Mouse (Mus musculus) ES-CJ7 (cell line): ENCODE measurements at regions not wholly inside any gene's neighbourhood (a gene's known extent, or its start where the extent isn't known, plus 50 kb on each side); places are given as distances from the start of the nearest gene placed in this dataset.

ENCODE experiments used
- DNase-seq: peaks from one replicate; pipeline ENCODE4 v3.0.0; 2011; ENCODE audit warnings: low read depth, low spot score

GRCm38 (mm10) chr13:73141302-73141701, 119.0 kb upstream of the Irx4 start:
- DNase-seq: no peak

GRCm38 (mm10) chr13:73158016-73158415, 102.3 kb upstream of the Irx4 start:
- DNase-seq: no peak

- DNase-seq: no peak
Measured at GRCm38 (mm10) chr13:73159454-73159853, 100.8 kb upstream of the Irx4 start.

- no peak for DNase-seq
Measured at GRCm38 (mm10) chr13:73159865-73160264, 100.4 kb upstream of the Irx4 start.

GRCm38 (mm10) chr13:73160289-73160688, 100.0 kb upstream of the Irx4 start:
- peak; percentile 79 for DNase-seq

- DNase-seq: no peak
Measured at GRCm38 (mm10) chr13:73170301-73170700, 90.0 kb upstream of the Irx4 start.

GRCm38 (mm10) chr13:73207931-73208448, 52.3 kb upstream of the Irx4 start:
- no peak for DNase-seq
